Mouse (Mus musculus) midbrain, embryonic 10.5 days (tissue): ENCODE results near the gene Slc36a3. TPM values are rescaled to one million over a fixed set of nuclear protein-coding genes. Genes with fewer than 3 reads are reported as not detected.
A peak's percentile ranks its signal among the peaks of the same experiment; 100 is the strongest.
"Not testable (repeated sequence)": the region's sequence is repeated elsewhere in the genome, so short reads cannot be mapped to it uniquely, and the experiment has no call there.

ENCODE experiments used
- DNase-seq: peaks from one replicate; pipeline ENCODE4 v3.0.0-alpha.2; 2017; ENCODE audit warnings: low spot score
- H3K27ac ChIP-seq: fragments of 300-500 bp; sonication (generic); replicated peaks from 2 replicates; pipeline ENCODE4 v1.5.1; 2016; ENCODE audit warnings: mild to moderate bottlenecking
- H3K27me3 ChIP-seq: fragments of 300-500 bp; sonication (generic); 2 replicates; pipeline ENCODE4 v1.6.1; 2016; ENCODE audit warnings: low read depth, mild to moderate bottlenecking; ENCODE audit not compliant: poor library complexity, severe bottlenecking
- H3K36me3 ChIP-seq: fragments of 300-500 bp; sonication (generic); 2 replicates; pipeline ENCODE4 v1.6.1; 2016; ENCODE audit warnings: mild to moderate bottlenecking, moderate library complexity
- H3K4me1 ChIP-seq: fragments of 300-500 bp; sonication (generic); 2 replicates; pipeline ENCODE4 v1.6.1; 2016
- H3K4me3 ChIP-seq: fragments of 300-500 bp; sonication (generic); 2 replicates; pipeline ENCODE4 v1.5.1; 2016; ENCODE audit warnings: mild to moderate bottlenecking, moderate library complexity
- H3K9me3 ChIP-seq: fragments of 300-500 bp; sonication (generic); replicated peaks from 2 replicates; pipeline ENCODE4 v1.6.1; 2016; ENCODE audit warnings: mild to moderate bottlenecking
- WGBS: fragments of 180-500 bp; shearing (Covaris S2); methylation state at CpG from one replicate; pipeline ENCODE4 v1.1.7; 2016; 5-methylcytosine and 5-hydroxymethylcytosine counted together
- polyA plus RNA-seq: library from polyadenylated mRNA; unstranded; fragments of >200 nt; fragmentation: Nextera tagmentation; extraction: Ambion mirVana; gene quantifications from 2 replicates; pipeline ENCODE4 v1.2.1, GENCODE M21; 2016

Slc36a3 gene
- polyA plus RNA-seq, 1 experiment from 2014 or later, result not detected

DNA sequence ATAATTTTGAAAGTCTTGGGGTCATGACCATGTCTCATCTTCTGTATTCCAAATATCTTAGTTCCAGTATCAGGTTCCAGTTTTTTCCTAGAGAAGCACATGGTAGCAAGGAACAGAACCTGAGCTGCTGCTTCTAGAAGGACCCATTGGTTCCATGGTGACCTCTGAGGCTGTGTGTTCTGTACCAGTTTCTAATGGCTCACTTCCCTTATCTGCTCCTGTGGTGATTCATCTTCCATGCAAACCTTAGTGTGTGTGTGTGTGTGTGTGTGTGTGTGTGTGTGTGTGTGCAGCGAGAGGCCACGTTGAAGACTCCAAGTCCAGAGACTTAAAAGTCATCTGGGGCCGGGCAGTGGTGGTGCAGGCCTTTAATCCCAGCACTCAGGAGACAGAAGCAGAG lies 35.5 kb downstream of the Slc36a3 start:
- Histone ChIP-seq H3K36me3 (no peaks in the 10 kb centered on the region), H3K4me3 (no peak overlapping the region), H3K27ac (no peak overlapping the region), H3K27me3 (no peaks in the 10 kb centered on the region), H3K9me3 (peaks cover 6% of the 10 kb centered on the region; the same call in 1 of the 2 replicates), H3K4me1 (peaks cover 7% of the 10 kb centered on the region)
- no peak for DNase-seq
- 95% methylated on average over 3 of the region's 3 CpGs for WGBS

DNA sequence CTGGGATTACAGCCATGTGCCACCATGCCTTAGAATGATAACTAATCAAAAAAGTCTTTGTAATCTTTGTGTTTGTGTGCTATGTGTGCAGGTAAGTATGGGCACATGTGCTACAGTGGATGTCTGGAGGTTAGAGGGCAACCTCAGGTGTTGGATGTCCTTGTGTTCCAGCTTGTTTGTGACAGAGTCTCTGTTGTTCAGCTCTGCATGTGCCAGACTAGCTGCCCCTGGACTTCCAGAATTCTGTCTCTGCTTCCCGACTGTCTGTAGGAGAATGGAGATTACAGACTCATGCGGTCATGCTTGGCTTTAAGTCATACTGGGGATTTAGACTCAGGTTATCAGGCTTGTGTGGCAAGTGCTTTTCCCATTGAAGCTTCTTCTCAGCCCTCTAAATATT lies 37.2 kb downstream of the Slc36a3 start:
- no peak overlapping the region for H3K4me3 ChIP-seq
- H3K36me3 ChIP-seq, result no peaks in the 10 kb centered on the region
- no peak overlapping the region for H3K27ac ChIP-seq
- DNase-seq, result no peak
- H3K27me3 ChIP-seq, result no peaks in the 10 kb centered on the region
- WGBS, result 80% methylated on average over 2 of the region's 2 CpGs
- no peaks in the 10 kb centered on the region; the same call in 1 of the 2 replicates for H3K9me3 ChIP-seq
- peaks cover 7% of the 10 kb centered on the region for H3K4me1 ChIP-seq

DNA sequence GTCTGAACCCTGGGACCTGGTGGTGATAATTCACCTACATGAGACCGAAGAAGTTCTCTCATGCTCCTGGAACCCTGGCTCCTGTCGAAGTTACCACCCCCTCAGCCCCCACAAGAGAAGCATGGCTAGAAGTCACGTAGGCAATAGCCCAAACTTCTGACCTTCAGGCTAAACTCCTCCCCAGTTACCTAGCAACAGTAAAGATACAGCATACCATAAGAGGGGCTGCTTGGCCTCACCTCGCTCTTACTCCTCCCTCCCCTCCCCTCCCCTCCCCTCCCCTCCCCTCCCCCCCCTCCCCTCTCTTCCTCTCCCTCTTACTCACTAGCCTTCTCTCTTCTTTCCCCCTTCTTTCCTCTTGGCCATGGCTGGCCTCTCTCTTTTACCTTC lies 37.7 kb downstream of the Slc36a3 start:
- DNase-seq, H3K36me3 ChIP-seq: not testable (repeated sequence)
- 44% methylated on average over 4 of the region's 4 CpGs for WGBS

DNA sequence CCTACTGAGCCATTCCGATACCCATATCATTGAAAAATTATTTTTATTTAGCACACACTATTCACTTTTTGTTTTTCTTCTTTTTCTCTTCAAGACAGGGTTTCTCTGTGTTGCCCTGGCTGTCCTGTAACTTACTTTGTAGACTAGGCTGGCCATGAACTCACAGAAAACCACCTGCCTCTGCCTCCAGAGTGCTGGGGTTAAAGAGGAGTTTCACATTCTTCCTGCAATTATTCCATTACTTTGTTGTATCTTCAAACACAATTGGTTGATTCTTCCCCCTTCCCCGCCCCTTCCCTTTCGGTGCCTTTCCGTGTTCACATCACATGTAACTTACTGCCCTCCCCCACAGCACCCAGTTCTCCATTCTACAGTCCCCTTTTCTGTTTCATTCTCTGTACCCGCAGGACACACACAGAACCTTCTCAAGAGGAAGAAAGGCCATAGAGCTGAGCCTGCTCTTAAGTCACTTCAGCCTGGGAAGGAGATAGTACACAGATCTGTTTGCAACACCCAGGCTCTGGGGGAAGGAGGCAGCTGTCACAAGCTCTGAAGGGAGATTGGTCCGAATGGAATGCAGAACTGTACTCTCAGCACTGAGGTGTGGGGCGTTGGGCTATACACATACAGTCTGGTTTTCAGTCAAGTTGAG lies 38.2 kb downstream of the Slc36a3 start:
- Histone ChIP-seq H3K36me3 (no peaks in the 10 kb centered on the region), H3K9me3 (no peaks in the 10 kb centered on the region), H3K4me1 (peaks cover 7% of the 10 kb centered on the region), H3K27ac (no peak overlapping the region), H3K27me3 (no peaks in the 10 kb centered on the region), H3K4me3 (no peak overlapping the region)
- DNase-seq, result no peak
- 76% methylated on average over 7 of the region's 7 CpGs for WGBS

More for the DNA sequence above, 37.7 kb downstream of the Slc36a3 start:
- H3K4me1 ChIP-seq, H3K9me3 ChIP-seq, H3K27me3 ChIP-seq, H3K27ac ChIP-seq, H3K4me3 ChIP-seq: not testable (repeated sequence)

DNA sequence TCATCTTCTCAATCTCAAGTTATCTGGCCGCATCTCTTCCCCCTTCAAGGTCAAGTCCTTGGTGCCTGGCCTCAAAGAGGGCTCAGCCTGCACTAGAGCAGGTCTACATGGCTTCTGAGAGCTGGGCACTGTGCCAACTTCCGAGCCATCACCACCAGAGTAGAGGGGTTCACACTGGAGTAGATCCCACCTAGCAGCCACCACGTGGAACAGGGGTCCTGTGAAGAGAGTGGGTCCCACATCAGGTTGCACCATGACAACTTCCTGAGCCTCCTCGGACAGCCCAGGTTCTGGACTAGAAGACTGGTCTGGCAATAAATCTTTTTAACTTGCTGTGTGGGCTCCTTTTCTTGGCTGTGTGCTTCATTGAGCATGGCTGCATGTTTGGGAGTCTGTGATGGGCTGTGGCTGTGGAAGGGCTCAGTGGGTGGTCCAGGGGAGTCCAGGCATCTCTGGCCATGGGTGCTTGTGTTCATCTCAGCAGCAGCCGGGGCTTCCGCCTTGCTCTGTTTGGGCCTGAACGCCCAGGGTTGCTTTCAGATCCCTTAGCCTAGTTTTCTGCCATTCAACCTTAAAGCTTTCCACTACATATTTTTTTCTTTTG lies 40.8 kb downstream of the Slc36a3 start:
- 0 out of 2 replicates have a peak, but pooled peaks cover 3% of the 10 kb centered on the region for H3K36me3 ChIP-seq
- DNase-seq, result no peak
- H3K4me3 ChIP-seq, result no peak overlapping the region
- peaks cover 7% of the 10 kb centered on the region for H3K4me1 ChIP-seq
- H3K27ac ChIP-seq, result 0 out of 2 replicates have a peak overlapping the region, but pooled peaks have one; percentile 4
- H3K27me3 ChIP-seq, result no peaks in the 10 kb centered on the region
- no peaks in the 10 kb centered on the region for H3K9me3 ChIP-seq
- WGBS, result 84% methylated on average over 7 of the region's 7 CpGs

DNA sequence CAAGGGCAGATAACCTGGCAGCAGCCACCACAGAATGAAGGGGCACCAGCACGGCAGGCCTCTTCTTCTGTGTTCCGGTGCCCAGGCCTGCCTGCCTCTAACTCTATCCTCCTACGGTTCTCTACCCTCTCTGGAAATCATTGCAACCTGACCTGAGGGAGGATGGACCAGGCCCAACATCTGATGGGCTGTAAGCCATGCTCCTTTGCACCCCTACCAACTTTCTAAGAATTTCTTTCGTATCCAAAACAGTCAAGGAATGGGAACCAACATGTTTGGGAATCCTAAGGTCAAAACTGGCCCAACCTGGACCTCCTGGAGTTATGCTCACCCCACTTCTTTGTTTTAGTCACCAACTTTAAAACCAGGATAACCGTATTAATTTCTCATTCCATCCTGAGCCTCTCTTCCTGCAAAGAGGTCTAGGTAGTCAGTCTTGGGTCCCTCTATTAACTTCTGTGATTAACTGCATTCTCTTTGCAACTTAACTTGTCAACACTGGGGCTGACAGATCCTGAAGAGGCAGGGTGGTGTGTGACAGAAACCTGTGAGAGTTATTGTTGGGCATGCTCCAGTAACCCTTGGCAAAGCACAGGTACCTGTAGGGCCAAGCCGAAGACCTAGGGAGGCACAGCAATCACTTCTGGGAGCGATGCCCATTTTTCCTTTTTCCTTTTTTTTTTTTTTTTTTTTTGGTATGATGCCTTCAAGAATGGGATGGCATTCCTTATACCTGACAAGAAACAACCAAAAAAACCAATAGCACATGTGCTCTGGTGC lies 41.8 kb downstream of the Slc36a3 start:
- Histone ChIP-seq H3K27ac (no peak overlapping the region), H3K36me3 (0 out of 2 replicates have a peak, but pooled peaks cover 3% of the 10 kb centered on the region), H3K4me1 (peaks cover 7% of the 10 kb centered on the region), H3K4me3 (no peak overlapping the region), H3K9me3 (no peaks in the 10 kb centered on the region), H3K27me3 (no peaks in the 10 kb centered on the region)
- WGBS, result 91% methylated on average over 7 of the region's 7 CpGs
- no peak for DNase-seq

DNA sequence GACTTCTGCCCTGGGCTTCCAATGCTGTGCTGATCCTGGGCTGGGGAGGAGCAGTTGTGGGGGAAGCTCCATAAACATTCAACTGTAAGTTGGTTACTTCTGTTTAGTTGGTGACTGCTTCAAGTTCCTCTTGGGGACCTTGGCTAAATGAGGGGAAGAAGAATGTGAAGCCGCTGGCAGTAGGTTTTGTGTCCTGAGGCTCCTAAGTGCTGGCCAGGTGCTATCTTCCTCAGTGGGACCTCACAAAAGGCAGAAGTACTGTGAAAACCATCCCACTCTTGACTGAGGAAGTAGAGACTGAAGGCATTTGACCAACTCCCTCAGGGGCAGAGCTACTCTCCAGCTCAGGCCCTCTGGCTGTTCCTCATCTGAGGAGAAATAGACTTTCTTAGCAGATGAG lies 44.9 kb downstream of the Slc36a3 start:
- Histone ChIP-seq H3K27me3 (no peaks in the 10 kb centered on the region), H3K4me1 (peaks cover 9% of the 10 kb centered on the region), H3K9me3 (no peaks in the 10 kb centered on the region), H3K27ac (no peak overlapping the region), H3K36me3 (0 out of 2 replicates have a peak, but pooled peaks cover 3% of the 10 kb centered on the region), H3K4me3 (no peak overlapping the region)
- DNase-seq, result no peak
- 80% methylated on average over 1 of the region's 1 CpGs for WGBS

DNA sequence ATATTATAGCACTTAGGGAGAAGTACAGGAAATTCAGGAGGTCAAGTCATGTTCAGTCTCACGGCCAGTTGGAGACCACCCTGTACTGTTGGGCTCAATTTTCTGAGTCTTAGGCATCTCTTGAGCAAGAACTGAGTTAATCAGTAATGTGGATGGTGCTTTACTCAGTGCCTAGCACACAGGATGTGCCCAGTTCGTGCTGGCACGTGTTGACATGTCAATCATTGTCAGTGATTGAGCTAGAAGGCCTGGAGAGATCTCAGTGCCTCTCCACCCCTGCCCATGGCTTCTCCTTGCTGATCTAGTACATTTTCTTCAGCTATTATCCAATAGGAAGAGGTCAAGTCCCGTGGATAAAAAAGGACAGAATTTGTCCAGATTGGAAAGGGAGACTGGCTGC lies 46.1 kb downstream of the Slc36a3 start:
- Histone ChIP-seq H3K4me1 (peaks cover 9% of the 10 kb centered on the region), H3K9me3 (no peaks in the 10 kb centered on the region), H3K27ac (no peak overlapping the region), H3K4me3 (no peak overlapping the region), H3K27me3 (no peaks in the 10 kb centered on the region), H3K36me3 (0 out of 2 replicates have a peak, but pooled peaks cover 3% of the 10 kb centered on the region)
- no peak for DNase-seq
- WGBS, result 85% methylated on average over 4 of the region's 4 CpGs

DNA sequence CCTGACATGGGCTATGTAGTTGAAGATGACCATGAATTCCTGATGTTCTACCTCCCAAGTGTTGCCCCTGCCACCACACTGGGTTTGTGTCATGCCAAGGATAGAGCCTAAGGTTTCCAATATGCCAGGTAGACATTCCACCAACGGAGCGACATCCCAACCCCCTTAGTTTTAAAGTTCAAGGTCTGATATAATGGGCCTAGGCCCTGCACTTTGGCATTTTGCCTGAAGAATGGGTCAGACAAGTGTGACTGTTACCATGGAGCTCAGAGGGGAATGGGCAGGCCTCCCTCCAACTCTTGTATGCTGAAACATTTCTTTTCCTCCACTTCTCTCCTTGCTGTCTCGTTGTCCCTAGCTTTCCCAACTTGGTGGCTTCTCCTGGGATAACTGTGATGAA lies 48.3 kb downstream of the Slc36a3 start:
- Histone ChIP-seq H3K4me1 (peaks cover 21% of the 10 kb centered on the region), H3K9me3 (no peaks in the 10 kb centered on the region), H3K27me3 (peaks cover 11% of the 10 kb centered on the region; the same call in 1 of the 2 replicates), H3K27ac (peak overlapping the region; percentile 33; the same call in 1 of the 2 replicates), H3K4me3 (no peak overlapping the region), H3K36me3 (0 out of 2 replicates have a peak, but pooled peaks cover 3% of the 10 kb centered on the region)
- 84% methylated on average over 3 of the region's 3 CpGs for WGBS
- no peak for DNase-seq

DNA sequence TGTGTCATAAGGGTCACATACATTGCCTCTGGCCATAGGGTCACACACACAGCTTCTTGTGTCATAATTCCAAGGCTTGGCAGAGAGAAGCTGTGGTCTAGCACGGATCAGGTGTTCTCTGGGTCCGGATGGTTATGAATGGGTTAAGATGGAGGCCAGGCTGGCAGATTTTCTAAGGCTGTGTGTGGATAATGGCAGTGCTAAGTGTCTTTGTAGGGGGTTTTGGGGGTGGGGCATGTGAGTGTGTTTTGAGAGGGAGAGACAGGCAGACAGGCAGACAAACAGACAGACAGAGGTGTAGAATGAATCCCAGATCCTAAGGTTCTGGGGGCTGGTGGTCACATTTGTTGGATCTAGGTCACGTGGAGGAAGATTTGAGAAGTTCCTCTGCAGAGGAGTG lies 49.5 kb downstream of the Slc36a3 start:
- no peak overlapping the region for H3K27ac ChIP-seq
- no peaks in the 10 kb centered on the region for H3K9me3 ChIP-seq
- H3K27me3 ChIP-seq, result peaks cover 11% of the 10 kb centered on the region; the same call in 1 of the 2 replicates
- H3K4me3 ChIP-seq, result no peak overlapping the region
- 80% methylated on average over 3 of the region's 3 CpGs for WGBS
- peaks cover 33% of the 10 kb centered on the region for H3K4me1 ChIP-seq
- 0 out of 2 replicates have a peak, but pooled peaks cover 1% of the 10 kb centered on the region for H3K36me3 ChIP-seq
- no peak for DNase-seq

DNA sequence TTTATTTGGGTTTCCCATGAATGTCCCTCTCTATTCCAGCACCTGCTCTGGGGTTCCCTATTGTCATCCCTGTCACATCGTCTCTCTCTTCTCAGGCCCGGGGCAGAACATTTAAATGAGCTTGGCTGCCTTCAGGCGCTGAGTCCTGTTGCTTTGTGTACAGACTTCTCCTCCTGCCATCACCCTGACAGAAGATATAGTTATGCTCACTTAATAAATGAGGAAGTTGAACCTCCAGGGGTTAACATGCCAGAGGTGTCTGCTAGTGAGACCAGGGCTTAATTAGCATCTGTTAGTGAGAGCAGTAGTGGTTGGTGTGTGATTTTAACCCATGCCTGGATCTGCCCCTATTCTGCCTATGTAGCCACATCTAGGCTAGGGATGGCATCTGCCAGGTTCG lies 51.6 kb downstream of the Slc36a3 start:
- Histone ChIP-seq H3K27ac (no peak overlapping the region), H3K9me3 (no peaks in the 10 kb centered on the region), H3K27me3 (peaks cover 11% of the 10 kb centered on the region; the same call in 1 of the 2 replicates), H3K36me3 (no peaks in the 10 kb centered on the region), H3K4me1 (peaks cover 33% of the 10 kb centered on the region), H3K4me3 (no peak overlapping the region)
- WGBS, result 54% methylated on average over 4 of the region's 4 CpGs
- no peak for DNase-seq

DNA sequence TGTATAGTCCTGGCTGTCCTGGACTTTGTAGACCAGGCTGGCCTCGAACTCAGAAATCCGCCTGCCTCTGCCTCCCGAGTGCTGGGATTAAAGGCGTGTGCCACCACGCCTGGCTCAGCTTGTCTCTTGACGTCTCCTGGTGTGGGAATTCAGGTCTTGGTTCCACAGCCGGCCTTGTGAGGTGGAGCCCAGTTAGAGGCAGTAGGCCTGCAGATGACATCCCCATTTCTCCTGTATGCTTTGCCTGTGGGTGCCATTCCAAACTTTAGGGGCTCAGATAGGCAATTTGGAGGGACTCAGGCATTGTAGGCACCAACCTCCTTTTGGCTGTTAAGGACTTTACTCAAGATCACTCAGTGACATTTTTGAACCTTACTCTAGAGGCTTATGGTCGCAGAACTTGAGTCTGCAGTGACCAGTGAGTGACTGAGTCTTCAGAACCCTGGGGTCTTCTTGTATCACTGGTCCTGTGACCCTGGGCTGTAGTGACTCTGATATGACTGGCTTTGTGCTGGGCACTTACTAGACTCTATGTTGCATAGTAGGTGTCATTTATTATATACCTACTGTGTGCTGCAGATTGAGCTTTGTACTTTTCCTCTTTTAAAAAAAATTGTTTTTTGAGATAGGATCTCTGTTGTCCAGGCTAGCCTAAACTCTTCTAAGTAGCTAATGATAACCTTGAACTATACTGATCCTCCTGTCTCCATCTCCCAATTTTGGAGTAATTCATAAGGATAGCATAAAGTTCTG lies 52.3 kb downstream of the Slc36a3 start:
- Histone ChIP-seq H3K4me3 (no peak overlapping the region), H3K9me3 (no peaks in the 10 kb centered on the region), H3K36me3 (no peaks in the 10 kb centered on the region), H3K27me3 (peaks cover 11% of the 10 kb centered on the region; the same call in 1 of the 2 replicates), H3K27ac (no peak overlapping the region), H3K4me1 (peaks cover 33% of the 10 kb centered on the region)
- 94% methylated on average over 8 of the region's 8 CpGs for WGBS
- DNase-seq, result no peak
